Mouse (Mus musculus): ENCODE results near the gene Nfe2. TPM values are rescaled to one million over a fixed set of nuclear protein-coding genes. Genes with fewer than 3 reads are reported as not detected.

Nfe2 gene
- total RNA-seq, 2 experiments from 2014 or later, result not detected

DNA sequence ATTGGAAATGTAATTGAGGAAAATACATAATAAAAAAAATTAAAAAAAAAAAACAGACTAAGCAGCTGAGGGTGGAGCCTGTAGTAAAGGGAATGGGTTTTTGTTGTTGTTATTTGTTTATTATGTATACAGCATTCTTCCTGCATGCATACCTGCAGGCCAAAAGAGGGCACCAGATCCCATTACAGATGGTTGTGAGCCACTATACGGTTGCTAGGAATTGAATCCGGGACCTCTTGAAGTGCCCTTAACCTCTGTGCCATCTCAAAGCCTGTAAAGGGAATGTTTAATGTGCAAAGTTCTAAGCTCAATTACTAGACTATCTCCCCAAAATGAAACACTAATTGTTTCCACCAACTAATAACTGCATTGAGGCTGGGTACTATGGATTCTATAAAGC lies 34.0 kb downstream of the Nfe2 start:
- no peak for DNase-seq (ENCODE audit: extremely low spot score in 1 of 2, low spot score in 1 of 2)

DNA sequence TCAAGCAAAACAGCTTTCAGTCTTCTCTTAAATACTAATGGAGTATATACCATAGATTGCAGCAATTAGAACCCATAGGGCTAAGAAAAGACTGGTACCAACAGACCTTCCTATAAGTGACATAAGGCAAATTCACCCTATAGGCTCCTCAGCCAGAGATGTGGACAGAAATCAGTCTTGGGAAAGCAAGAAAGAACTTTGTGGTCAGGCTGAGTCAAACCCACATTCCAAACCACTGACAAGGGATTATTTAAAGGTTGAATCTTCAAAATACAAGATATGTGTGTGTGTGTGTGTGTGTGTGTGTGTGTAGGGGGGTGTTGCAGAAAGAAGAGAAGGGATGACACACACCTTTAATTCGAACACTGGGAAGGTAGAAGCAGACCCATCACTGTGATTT lies 36.8 kb downstream of the Nfe2 start:
- DNase-seq (ENCODE audit: extremely low spot score in 1 of 2, low spot score in 1 of 2), result no peak

DNA sequence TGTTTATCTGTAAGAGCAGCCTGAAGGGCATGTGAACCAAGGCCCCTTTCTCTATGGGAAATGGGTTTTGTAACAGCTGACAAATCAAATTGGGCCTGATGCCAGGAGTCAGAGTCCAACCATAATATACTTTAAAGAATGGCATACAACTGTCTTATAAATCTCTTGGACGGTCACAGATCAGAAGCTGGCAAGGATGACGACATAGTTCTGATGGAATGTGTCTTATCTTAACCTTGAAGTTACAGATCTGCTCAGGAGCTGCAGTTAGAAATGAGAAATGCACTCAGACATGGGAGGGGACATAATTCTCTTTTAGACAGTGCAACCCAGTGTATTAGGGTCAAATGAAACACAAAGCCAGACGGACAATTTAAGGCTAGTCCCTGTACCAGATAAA lies 37.4 kb downstream of the Nfe2 start:
- DNase-seq (ENCODE audit: extremely low spot score in 1 of 2, low spot score in 1 of 2), result no peak

DNA sequence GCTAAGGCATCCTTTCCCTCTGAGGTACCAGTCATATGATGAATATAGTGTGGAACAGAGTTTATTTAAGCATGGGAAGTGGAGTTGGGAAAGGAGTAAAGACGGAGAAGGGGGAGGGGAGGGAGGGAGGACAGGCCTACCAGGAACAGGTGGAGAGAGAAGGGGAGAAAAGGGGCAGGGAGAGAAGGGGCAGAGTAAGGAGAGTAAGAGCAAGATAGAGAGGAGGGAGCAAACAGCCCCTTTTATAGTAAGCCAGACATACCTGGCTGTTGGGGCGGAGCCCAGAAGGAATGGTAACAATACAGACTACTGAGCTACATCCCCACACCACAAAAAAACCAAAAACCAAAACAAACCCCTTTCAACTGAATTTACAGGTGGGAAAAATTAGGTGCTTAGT lies 42.2 kb downstream of the Nfe2 start:
- no peak for DNase-seq (ENCODE audit: extremely low spot score in 1 of 2, low spot score in 1 of 2)

DNA sequence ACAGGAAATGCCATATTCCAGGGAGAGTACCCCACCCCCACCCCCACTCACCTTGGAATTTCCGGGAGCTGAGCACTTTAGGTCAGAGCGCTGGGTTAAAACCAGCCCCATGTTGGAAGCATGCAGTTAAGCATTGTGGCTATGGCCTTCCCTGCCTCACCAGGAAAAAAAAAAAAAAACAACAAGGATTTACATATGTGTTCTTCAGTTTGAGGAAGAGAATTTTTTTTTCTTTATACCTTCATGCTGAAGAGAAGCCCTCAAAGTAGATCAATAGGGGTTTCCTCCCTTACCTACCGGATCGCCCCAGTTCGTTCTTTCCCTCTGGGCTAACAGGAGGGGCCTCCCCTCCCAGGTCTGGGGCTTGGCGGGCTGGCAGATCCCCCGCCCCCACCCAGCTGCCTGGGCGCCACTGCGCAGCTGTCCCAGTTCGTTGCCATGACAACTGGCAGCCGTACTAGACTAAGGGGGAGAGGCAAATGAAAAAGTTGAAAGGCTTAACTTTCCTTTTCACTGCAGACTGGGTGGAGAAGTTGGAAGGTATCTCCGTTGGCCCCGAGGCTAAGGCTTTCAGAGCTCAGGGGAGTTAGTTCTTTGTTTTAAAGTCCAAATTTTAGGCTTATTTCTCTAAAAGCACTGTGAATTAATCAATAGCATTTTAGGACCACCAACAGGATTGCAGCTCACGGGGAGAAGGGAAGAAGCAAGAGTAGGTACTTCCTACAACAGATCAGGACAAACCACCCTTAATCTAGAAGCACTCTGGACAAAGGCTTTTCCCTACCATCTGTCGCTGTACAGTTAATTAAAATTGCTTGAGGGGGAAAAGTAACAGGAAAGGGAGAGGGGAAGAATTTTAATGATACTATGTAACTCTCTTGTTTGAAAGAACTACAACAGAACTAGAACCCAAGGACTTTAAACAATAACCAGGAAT lies 43.0 kb downstream of the Nfe2 start:
- DNase-seq (ENCODE audit: extremely low spot score in 1 of 2, low spot score in 1 of 2), result peak; percentile 80 to 85

DNA sequence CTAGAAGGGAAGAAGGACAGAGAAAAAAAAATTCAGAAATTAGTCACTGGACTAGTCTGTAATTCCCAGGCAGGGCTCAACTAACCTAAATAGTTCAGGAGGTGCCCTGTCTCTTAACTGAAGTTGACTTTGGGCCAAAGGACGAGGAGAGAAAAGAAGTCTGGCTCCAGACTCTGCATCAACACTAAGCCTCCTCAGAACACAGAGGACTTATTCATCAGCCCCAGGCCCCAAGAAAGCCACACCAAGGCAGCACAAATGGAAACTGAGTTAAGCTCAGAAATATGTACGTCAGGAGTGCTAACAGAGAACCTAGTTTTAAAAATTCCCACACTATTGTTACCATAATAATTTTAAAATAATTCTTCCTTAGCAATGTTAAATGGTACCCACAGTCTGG lies 44.1 kb downstream of the Nfe2 start:
- no peak for DNase-seq (ENCODE audit: extremely low spot score in 1 of 2, low spot score in 1 of 2)

DNA sequence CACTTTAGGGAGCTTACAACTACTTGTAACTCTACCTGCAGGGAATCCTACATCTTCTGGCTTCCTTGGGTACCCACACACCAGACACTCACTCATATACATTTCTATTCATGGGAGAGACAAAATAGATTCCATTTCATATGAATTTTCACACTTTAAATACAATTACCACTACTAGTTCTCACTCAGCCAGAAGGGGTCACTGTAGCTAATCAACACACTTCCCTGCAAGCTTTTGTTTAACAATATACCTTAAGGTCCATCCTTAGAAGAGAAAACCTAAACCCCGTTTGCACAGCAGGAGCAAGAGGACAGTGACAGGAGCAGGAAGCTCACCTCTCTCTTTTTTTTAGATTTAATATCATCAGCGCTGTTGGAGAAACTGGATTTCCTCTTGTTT lies 53.0 kb downstream of the Nfe2 start:
- no peak for DNase-seq (ENCODE audit: extremely low spot score in 1 of 2, low spot score in 1 of 2)

DNA sequence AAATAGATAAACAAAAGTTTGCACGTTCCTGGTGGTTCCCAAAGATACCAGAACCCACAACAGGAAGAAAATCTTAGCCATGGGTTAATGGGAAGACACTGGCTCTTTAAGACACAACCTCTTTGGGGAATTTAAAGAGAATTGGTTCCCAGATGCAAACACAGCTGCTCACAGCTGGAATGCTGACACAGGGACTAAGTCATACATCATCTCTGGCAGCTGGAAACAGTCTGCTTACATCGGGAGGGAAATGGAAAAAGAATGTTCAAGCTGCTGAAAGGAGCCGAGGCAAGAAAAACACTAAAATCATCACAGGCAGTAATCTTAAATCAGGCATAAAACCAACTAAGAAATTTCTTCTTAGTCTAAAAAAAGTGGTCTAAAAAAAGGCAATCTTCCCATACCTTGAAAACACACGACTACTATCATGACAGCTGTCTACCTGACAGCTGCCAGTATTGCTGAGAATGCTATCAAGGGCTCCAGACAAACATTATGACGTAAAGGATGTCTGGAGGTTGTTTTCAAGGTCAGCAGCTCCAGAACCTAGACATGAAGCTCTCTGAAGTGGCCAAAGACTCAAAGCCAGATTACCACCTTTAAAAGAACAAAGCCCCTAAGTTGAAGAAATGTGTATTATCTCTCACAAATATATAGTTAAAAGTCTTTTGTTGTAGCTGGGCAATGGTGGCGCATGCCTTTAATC lies 56.0 kb downstream of the Nfe2 start:
- no peak for DNase-seq (ENCODE audit: extremely low spot score in 1 of 2, low spot score in 1 of 2)

Small RNA genes lying within 50 kb of the gene (microRNA-seq; reads per million reads assigned to microRNA genes)
- 77.4 to 109 reads per million in 2 experiments for gene Mir148b

Other genes starting within 250 kb of the Nfe2 start
- gene Hoxc4, start 239.5 kb downstream of the Nfe2 start, total RNA-seq (2021), result not detected
- 10 to 100 TPM; 17.4 to 20.2 TPM for gene Smug1, start 91.3 kb downstream of the Nfe2 start, total RNA-seq (2021)
- gene Cbx5, start 18.6 kb downstream of the Nfe2 start, total RNA-seq (2021), result 100 to 1,000 TPM; 180 to 183 TPM
- 100 to 1,000 TPM; 253 to 258 TPM for gene Hnrnpa1, start 18.0 kb downstream of the Nfe2 start, total RNA-seq (2021)
- gene Copz1, start 14.3 kb upstream of the Nfe2 start, total RNA-seq (2021), result 100 to 1,000 TPM; 101 to 105 TPM
- gene Gpr84, start 52.2 kb upstream of the Nfe2 start, total RNA-seq (2021), result 1 to 10 TPM in 1 of 2 experiments, under 1 TPM in 1; 0.66 to 1.1 TPM
- gene Zfp385a, start 81.7 kb upstream of the Nfe2 start, total RNA-seq (2021), result 10 to 100 TPM; 40.7 to 45.0 TPM
- gene Itga5, start 108.4 kb upstream of the Nfe2 start, total RNA-seq (2021), result 1 to 10 TPM; 1.4 to 2.4 TPM
- not detected for gene Gtsf1, start 172.1 kb upstream of the Nfe2 start, total RNA-seq (2021)
- gene Gtsf2, start 190.1 kb upstream of the Nfe2 start, total RNA-seq (2021), result not detected
- gene Nckap1l, start 195.4 kb upstream of the Nfe2 start, total RNA-seq (2021), result 1 to 10 TPM; 7.9 to 8.2 TPM
- gene Pde1b, start 244.6 kb upstream of the Nfe2 start, total RNA-seq (2021), result 10 to 100 TPM; 89.8 to 96.1 TPM